Mouse (Mus musculus) thymus, adult 2 months (tissue): ENCODE measurements at regions not wholly inside any gene's neighbourhood (a gene's known extent, or its start where the extent isn't known, plus 50 kb on each side); places are given as distances from the start of the nearest gene placed in this dataset.

Experiments used
- DNase-seq: peaks from one replicate; pipeline ENCODE4 v3.0.0; 2021
- H3K27ac ChIP-seq: fragments of 200-500 bp; 2 replicates; pipeline ENCODE4 v1.5.1; 2012; ENCODE audit warnings: low read length, control low read depth; ENCODE audit not compliant: control insufficient read depth, insufficient read depth
- H3K27me3 ChIP-seq: fragments of 200-500 bp; 2 replicates; pipeline ENCODE4 v1.6.1; 2012; ENCODE audit warnings: mild to moderate bottlenecking, low read length, moderate library complexity, mixed read lengths; ENCODE audit not compliant: control insufficient read depth, insufficient read depth
- H3K36me3 ChIP-seq: fragments of 200-500 bp; 2 replicates; pipeline ENCODE4 v1.6.1; 2012; ENCODE audit warnings: mild to moderate bottlenecking, low read length, moderate library complexity; ENCODE audit not compliant: control insufficient read depth, insufficient read depth
- H3K4me1 ChIP-seq: fragments of 200-500 bp; replicated peaks from 2 replicates; pipeline ENCODE4 v1.6.1; 2012; ENCODE audit warnings: low read length; ENCODE audit not compliant: control insufficient read depth, insufficient read depth
- H3K4me3 ChIP-seq: fragments of 200-500 bp; 2 replicates; pipeline ENCODE4 v1.5.1; 2012; ENCODE audit warnings: mild to moderate bottlenecking, low read length, control low read depth, moderate library complexity; ENCODE audit not compliant: control insufficient read depth, insufficient read depth
- CTCF ChIP-seq: fragments of 200-500 bp; IDR thresholded peaks from 2 replicates; pipeline ENCODE4 v1.5.1; 2012; ENCODE audit warnings: mild to moderate bottlenecking, control low read depth, low read length, moderate library complexity, borderline replicate concordance; ENCODE audit not compliant: control insufficient read depth, poor library complexity, insufficient read depth; ENCODE audit errors: extremely low read depth
- POLR2A ChIP-seq: fragments of 200-500 bp; IDR thresholded peaks from 2 replicates; pipeline ENCODE4 v1.6.1; 2012; ENCODE audit warnings: mild to moderate bottlenecking, low read length, control low read depth, moderate library complexity; ENCODE audit not compliant: control insufficient read depth, poor library complexity, insufficient read depth; ENCODE audit errors: extremely low read depth
- WGBS: fragments of 180-500 bp; shearing (Covaris S2); methylation state at CpG from one replicate; pipeline ENCODE4 v1.1.7; 2018; 5-methylcytosine and 5-hydroxymethylcytosine counted together

DNA sequence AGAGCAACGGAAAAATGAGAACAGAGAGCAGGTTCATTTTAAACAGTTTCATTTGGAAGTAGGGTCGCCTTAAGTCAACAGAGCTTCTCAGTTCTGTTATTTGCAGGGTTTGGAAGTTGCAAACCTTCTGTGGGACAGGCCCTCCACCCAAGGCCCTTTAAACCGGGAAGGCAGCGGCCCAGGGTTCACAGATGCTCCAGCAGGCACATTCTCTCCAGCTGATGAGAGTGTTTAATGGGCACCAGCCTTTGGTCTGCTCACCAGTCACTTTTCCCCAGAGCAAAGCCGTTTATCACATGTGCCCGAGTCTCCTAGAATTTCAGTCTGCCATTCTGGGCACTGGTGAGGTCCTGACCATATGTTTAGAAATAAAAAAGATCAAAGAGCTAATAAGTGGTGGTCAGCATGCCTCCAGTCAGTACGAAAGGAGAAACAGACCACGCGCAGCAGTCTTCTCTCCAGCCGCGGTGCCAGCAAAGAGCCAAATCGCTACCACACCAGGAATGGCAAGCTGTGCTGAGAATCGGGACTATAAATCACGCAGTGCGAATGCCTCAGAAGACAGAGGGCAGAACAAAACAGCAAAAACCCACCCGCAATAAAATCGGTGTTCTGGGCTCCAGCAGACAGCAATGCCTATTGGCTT is 173.5 kb downstream of the Papss1 start:
- TF ChIP-seq POLR2A (no peak), CTCF (no peak)
- H3K4me1 ChIP-seq: no peaks in the 10 kb centered on the region
- no peak overlapping the region for H3K4me3 ChIP-seq
- no peaks in the 10 kb centered on the region for H3K36me3 ChIP-seq
- no peaks in the 10 kb centered on the region for H3K27me3 ChIP-seq
- WGBS: 89% methylated on average over 17 of the region's 17 CpGs
- H3K27ac ChIP-seq: no peak overlapping the region
- DNase-seq: no peak

DNA sequence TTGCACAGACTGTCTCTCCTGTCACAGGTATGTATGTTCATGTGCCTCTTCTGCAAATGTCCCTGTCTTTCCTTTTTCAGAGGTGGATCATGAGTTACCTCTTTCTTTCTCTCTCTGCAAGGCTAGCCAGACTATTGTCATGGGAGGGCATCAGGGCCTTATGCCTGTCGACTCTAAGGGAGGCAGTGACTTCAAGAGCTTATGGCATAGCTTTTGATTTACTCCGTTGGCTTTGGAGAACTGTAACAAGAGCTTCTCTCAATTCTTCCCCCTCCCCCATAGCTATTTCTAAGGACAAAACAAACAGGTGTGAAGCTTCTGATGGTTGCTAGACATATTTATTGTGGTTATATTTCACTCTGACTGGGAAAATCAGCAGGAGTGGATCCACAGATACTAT is 191.0 kb downstream of the Papss1 start:
- H3K27me3 ChIP-seq: no peaks in the 10 kb centered on the region
- no peak overlapping the region for H3K4me3 ChIP-seq
- TF ChIP-seq POLR2A (no peak), CTCF (no peak)

GRCm38 (mm10) chr3:131756126-131756525 is 191.6 kb downstream of the Papss1 start:
- no peaks in the 10 kb centered on the region for H3K36me3 ChIP-seq
- H3K4me1 ChIP-seq: no peaks in the 10 kb centered on the region
- H3K4me3 ChIP-seq: no peak overlapping the region
- H3K27me3 ChIP-seq: no peaks in the 10 kb centered on the region
- no peak overlapping the region for H3K27ac ChIP-seq
- TF ChIP-seq CTCF: no peak
- no peak for TF ChIP-seq POLR2A
- DNase-seq: no peak
- WGBS: 81% methylated on average over 5 of the region's 5 CpGs

More for the DNA sequence above, 191.0 kb downstream of the Papss1 start:
- Histone ChIP-seq H3K4me1 (no peaks in the 10 kb centered on the region), H3K27ac (no peak overlapping the region), H3K36me3 (no peaks in the 10 kb centered on the region)
- DNase-seq: no peak
- 90% methylated on average over 2 of the region's 2 CpGs for WGBS

- Histone ChIP-seq H3K4me1 (no peaks in the 10 kb centered on the region), H3K4me3 (no peak overlapping the region), H3K27me3 (no peaks in the 10 kb centered on the region), H3K36me3 (no peaks in the 10 kb centered on the region), H3K27ac (no peak overlapping the region)
- TF ChIP-seq POLR2A: no peak
- no peak for TF ChIP-seq CTCF
- 72% methylated on average over 1 of the region's 1 CpGs for WGBS
- DNase-seq: no peak
Observed at GRCm38 (mm10) chr3:131769976-131770375, 205.4 kb downstream of the Papss1 start.

- Histone ChIP-seq H3K4me3 (no peak overlapping the region), H3K27ac (no peak overlapping the region), H3K4me1 (no peaks in the 10 kb centered on the region), H3K36me3 (no peaks in the 10 kb centered on the region), H3K27me3 (no peaks in the 10 kb centered on the region)
- 92% methylated on average over 1 of the region's 1 CpGs for WGBS
- TF ChIP-seq CTCF (no peak), POLR2A (no peak)
- DNase-seq: no peak
Observed at GRCm38 (mm10) chr3:131770486-131770885, 205.9 kb downstream of the Papss1 start.

DNA sequence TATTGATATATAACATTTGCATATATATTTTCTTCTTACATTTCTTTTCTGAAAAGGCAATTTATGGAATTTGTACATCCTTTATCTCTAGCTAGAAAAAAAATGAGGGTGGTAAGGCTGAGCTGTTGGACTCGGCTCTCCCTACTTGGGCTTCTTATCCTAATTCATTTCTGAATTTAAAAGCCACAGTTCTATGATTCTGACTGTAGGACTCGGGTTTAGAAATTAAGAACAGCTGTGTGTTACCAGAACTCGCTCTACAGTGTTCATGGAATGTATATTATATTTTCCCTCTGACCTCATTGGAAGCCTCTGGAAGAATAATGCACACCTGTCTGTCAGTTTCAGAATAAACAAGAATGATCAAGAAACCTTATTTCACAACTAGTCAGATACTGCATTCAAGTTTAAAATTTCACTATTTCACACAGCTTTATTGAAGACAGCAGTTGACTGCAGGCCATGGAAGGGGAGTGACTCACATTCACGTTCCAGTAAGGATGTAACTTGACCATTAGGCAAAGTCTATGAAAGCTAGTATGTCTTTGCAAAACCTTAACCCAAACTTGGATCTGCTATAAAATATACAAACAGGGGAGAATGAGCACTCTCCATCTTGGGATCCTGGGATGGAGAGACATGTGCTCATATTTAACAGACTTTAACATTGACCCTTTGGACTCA is 207.4 kb downstream of the Papss1 start:
- H3K4me1 ChIP-seq: no peaks in the 10 kb centered on the region
- no peak overlapping the region for H3K4me3 ChIP-seq
- no peaks in the 10 kb centered on the region for H3K27me3 ChIP-seq
- no peak overlapping the region for H3K27ac ChIP-seq
- no peak for TF ChIP-seq CTCF
- TF ChIP-seq POLR2A: no peak
- H3K36me3 ChIP-seq: no peaks in the 10 kb centered on the region
- WGBS: 86% methylated on average over 4 of the region's 4 CpGs
- no peak for DNase-seq
